Mouse (Mus musculus): ENCODE results near the gene Gm4981. TPM values are rescaled to one million over a fixed set of nuclear protein-coding genes. Genes with fewer than 3 reads are reported as not detected.
"Not testable (repeated sequence)": the region's sequence is repeated elsewhere in the genome, so short reads cannot be mapped to it uniquely, and the experiment has no call there.

The Gm4981 gene
- polyA plus RNA-seq, 1 experiment from 2014 or later = not detected

DNA sequence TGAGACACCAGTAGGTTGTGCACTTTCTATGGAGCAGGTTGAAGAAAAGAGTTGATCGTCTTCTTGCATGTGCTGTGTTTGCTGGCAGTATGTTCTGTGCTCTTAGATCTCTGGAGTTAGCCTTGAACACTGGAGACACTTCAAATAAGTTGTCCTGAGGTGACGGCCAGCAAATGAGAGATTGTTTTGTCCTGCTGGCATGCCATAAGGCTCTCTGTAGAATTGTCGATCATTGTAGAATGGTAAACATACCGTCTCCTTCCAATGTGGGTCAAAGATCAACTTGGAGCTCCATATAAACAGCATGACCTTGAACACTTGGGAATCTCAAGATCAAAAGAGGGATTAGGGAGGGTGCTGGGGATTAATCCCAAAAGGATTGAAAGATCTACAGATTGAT, 10.1 kb downstream of the Gm4981 start:
- not testable (repeated sequence) for H3K27ac ChIP-seq (ENCODE audit: low read length); H3K4me2 ChIP-seq (replicated peaks; ENCODE audit: low read depth, low read length); H3K36me3 ChIP-seq (ENCODE audit: control insufficient read depth, insufficient read depth, low read length); H3K9me3 ChIP-seq (ENCODE audit: control insufficient read depth, low read depth, low read length); H3K4me3 ChIP-seq (ENCODE audit: low read depth, low read length); H3K9ac ChIP-seq (replicated peaks; ENCODE audit: low read depth, low read length); ATAC-seq (ENCODE audit: insufficient number of reproducible peaks, insufficient read depth, low FRiP score, low read depth); H3K4me1 ChIP-seq (ENCODE audit: control insufficient read depth, insufficient read depth, low read length); H3K27me3 ChIP-seq (ENCODE audit: control insufficient read depth, insufficient read depth, low read length)
- 82% methylated on average over 4 of the region's 4 CpGs for WGBS

DNA sequence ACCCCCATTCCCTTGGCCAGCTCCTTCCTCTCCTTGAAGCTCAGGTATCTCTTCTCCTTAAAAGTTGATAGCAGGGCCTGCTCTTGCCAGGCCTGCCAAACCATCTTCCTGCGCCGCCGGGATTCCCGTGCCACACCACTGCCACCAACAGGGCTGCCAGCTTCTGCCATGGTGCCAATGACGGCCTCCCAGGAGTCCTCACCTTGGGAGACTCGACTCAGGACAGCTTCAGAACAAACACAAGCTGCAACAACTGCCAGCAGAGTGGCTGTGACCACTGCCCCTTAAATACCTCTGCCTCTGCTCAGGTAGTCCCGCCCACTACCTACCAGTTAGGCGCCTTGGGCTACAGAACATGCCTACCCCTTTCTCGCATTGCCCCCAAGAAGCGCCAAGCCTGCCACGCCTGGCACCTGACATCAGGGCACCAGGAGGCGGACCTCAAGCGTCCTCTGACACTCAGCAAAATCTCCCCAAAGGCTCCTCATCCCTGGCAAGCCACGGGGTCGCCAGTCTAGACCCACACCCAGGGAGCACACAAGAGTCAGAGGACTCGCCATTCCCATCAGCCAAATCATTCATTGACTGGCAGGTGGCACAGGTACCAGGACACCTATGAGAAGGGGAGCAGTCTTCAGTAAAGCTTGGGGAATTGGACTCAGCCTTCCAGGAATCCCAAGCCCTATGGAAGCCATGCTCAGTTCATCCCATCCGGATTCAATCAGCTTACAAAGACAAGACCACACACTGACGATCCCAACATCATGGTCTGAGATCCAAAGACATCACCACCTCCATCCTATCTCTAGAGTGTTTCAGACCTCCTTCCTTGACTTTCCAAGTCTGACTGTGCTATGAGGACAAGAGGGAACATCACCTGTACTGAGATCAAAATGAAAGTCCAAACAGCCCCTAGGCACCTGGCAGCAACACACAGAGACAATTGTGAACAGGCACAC, 11.4 kb downstream of the Gm4981 start, which contains the start of gene AW822073:
Gene AW822073 (minus strand): TSS at position 104 of the 959 bp plus-strand sequence.
- H3K4me1 ChIP-seq (ENCODE audit: control insufficient read depth, insufficient read depth, low read length); H3K4me2 ChIP-seq (replicated peaks; ENCODE audit: low read depth, low read length); H3K27me3 ChIP-seq (ENCODE audit: control insufficient read depth, insufficient read depth, low read length); H3K4me3 ChIP-seq (ENCODE audit: low read depth, low read length); H3K9ac ChIP-seq (replicated peaks; ENCODE audit: low read depth, low read length); H3K36me3 ChIP-seq (ENCODE audit: control insufficient read depth, insufficient read depth, low read length); H3K27ac ChIP-seq (ENCODE audit: low read length); ATAC-seq (ENCODE audit: insufficient number of reproducible peaks, insufficient read depth, low FRiP score, low read depth); H3K9me3 ChIP-seq (ENCODE audit: control insufficient read depth, low read depth, low read length): not testable (repeated sequence)
- 84% methylated on average over 16 of the region's 18 CpGs for WGBS

DNA sequence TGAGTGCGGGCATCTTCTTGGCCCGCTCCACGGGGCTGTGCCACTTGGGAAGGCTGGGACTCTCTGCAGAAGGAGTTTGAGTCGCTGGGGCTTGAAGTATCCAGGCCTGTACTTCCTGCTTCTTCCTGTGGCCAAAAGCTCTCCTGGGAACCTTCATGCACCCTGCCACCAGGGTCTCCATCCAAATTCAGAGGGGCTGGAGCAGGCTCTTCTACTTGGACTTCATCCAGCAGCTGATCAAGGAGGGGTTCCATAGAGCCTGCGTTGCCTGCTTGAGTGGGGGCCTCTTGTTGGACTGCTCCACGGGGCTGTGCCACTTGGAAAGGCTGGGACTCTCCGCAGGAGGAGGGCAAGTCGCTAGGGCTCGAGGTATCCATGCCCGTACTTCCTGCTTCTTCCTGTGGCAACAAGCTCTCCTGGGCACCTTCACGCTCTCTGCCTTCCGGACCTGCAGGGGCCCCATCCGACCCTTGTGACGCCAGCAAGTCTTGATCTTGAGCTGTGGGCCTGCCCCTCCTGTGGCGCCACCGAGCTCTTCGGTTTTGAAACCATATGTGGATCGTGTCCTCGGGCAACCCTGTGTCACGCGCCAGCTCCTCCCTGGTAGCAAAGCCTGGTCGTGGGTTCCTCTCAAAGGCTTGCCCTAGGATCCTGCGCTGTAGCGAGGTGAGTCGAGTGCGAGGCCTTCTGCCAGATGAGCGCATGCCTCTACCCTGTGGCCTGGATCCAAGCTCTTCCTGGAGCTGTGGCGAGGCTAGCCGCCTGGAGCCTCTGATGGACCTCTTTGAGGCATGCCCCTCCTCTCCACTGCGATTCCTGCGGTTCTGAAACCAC, 12.3 kb downstream of the Gm4981 start:
- H3K27me3 ChIP-seq (ENCODE audit: control insufficient read depth, insufficient read depth, low read length); H3K36me3 ChIP-seq (ENCODE audit: control insufficient read depth, insufficient read depth, low read length); H3K4me3 ChIP-seq (ENCODE audit: low read depth, low read length); H3K27ac ChIP-seq (ENCODE audit: low read length); H3K9me3 ChIP-seq (ENCODE audit: control insufficient read depth, low read depth, low read length); H3K4me2 ChIP-seq (replicated peaks; ENCODE audit: low read depth, low read length); ATAC-seq (ENCODE audit: insufficient number of reproducible peaks, insufficient read depth, low FRiP score, low read depth); H3K9ac ChIP-seq (replicated peaks; ENCODE audit: low read depth, low read length); H3K4me1 ChIP-seq (ENCODE audit: control insufficient read depth, insufficient read depth, low read length): not testable (repeated sequence)
- WGBS = 82% methylated on average over 27 of the region's 31 CpGs

DNA sequence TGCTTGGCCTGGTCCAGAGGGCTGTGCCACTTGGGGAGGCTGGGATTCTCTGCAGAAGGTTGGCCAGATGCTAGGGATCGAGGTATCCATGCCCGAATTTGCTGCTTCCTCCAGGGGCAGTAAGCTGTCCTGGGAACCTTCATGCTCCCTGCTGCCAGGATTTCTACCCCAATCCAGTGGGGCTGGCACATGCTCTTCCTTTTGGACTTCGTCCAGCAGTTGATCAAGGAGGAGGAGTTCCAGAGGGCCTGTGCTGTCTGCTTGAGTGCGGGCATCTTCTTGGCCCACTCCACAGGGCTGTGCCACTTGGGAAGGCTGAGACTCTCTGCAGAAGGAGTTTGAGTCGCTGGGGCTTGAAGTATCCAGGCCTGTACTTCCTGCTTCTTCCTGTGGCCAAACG, 13.3 kb downstream of the Gm4981 start:
- WGBS = 81% methylated on average over 3 of the region's 6 CpGs
- ATAC-seq (ENCODE audit: insufficient number of reproducible peaks, insufficient read depth, low FRiP score, low read depth); H3K9ac ChIP-seq (replicated peaks; ENCODE audit: low read depth, low read length): not testable (repeated sequence)

DNA sequence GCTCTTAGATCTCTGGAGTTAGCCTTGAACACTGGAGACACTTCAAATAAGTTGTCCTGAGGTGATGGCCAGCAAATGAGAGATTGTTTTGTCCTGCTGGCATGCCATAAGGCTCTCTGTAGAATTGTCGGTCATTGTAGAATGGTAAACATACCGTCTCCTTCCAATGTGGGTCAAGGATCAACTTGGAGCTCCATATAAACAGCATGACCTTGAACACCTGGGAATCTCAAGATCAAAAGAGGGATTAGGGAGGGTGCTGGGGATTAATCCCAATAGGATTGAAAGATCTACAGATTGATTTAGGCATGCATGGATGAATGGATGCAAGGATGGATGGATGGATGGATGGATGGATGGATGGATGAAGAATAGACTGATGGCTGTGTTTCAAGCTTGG, 14.9 kb downstream of the Gm4981 start:
- not testable (repeated sequence) for H3K4me2 ChIP-seq (replicated peaks; ENCODE audit: low read depth, low read length); H3K4me1 ChIP-seq (ENCODE audit: control insufficient read depth, insufficient read depth, low read length); H3K27me3 ChIP-seq (ENCODE audit: control insufficient read depth, insufficient read depth, low read length); H3K4me3 ChIP-seq (ENCODE audit: low read depth, low read length); H3K9ac ChIP-seq (replicated peaks; ENCODE audit: low read depth, low read length); H3K9me3 ChIP-seq (ENCODE audit: control insufficient read depth, low read depth, low read length); ATAC-seq (ENCODE audit: insufficient number of reproducible peaks, insufficient read depth, low FRiP score, low read depth); H3K27ac ChIP-seq (ENCODE audit: low read length); H3K36me3 ChIP-seq (ENCODE audit: control insufficient read depth, insufficient read depth, low read length)
- 83% methylated on average over 2 of the region's 2 CpGs for WGBS

More for the DNA sequence above, 13.3 kb downstream of the Gm4981 start:
- H3K9me3 ChIP-seq (ENCODE audit: control insufficient read depth, low read depth, low read length); H3K36me3 ChIP-seq (ENCODE audit: control insufficient read depth, insufficient read depth, low read length); H3K27ac ChIP-seq (ENCODE audit: low read length); H3K4me3 ChIP-seq (ENCODE audit: low read depth, low read length); H3K4me2 ChIP-seq (replicated peaks; ENCODE audit: low read depth, low read length); H3K4me1 ChIP-seq (ENCODE audit: control insufficient read depth, insufficient read depth, low read length); H3K27me3 ChIP-seq (ENCODE audit: control insufficient read depth, insufficient read depth, low read length): not testable (repeated sequence)

DNA sequence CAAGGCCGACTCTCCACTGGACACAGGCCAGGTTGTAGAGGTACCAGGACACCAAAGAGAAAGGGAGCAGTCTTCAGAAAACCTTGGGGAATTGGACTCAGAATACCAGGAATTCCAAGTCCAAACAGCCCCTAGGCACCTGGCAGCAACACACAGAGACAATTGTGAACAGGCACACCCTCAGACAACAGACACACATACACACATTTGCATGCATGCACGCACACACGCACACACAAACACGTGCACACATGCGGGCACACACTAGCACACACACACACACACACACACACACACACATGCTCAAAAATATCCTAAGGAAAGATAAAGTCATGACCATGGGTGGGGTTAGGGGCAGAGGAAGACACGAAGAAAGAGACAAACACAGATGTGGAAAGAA, 15.8 kb downstream of the Gm4981 start:
- H3K27ac ChIP-seq (ENCODE audit: low read length) = no peak overlapping the region
- no peak for ATAC-seq (ENCODE audit: insufficient number of reproducible peaks, insufficient read depth, low FRiP score, low read depth)
- H3K36me3 ChIP-seq (ENCODE audit: control insufficient read depth, insufficient read depth, low read length) = no peaks in the 10 kb centered on the region
- H3K9ac ChIP-seq (replicated peaks; ENCODE audit: low read depth, low read length) = no peak overlapping the region
- H3K9me3 ChIP-seq (ENCODE audit: control insufficient read depth, low read depth, low read length) = peaks cover 4% of the 10 kb centered on the region
- H3K27me3 ChIP-seq (ENCODE audit: control insufficient read depth, insufficient read depth, low read length) = no peaks in the 10 kb centered on the region
- H3K4me3 ChIP-seq (ENCODE audit: low read depth, low read length) = no peak overlapping the region
- no peak overlapping the region for H3K4me2 ChIP-seq (replicated peaks; ENCODE audit: low read depth, low read length)
- WGBS = 80% methylated on average over 6 of the region's 6 CpGs
- no peaks in the 10 kb centered on the region for H3K4me1 ChIP-seq (ENCODE audit: control insufficient read depth, insufficient read depth, low read length)

DNA sequence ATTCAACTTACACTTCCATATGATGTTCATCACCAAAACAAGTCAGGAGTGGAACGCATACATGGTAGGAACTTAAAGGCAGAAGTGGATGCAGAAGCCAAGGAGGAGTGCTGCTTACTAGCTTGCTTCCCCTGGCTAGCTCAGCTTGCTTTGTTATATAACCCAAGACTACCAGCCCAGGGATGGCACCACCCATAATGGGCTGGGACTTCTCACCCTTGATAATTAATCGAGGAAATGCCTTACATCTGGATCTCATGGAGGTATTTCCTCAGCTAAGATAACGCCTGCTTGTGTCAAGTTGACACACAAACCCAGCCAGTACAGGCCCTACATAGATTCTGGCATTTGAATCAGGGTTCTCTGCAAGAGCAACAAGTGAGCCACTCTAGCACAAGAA, 19.1 kb downstream of the Gm4981 start:
- Histone ChIP-seq H3K4me1 (ENCODE audit: control insufficient read depth, insufficient read depth, low read length) (no peaks in the 10 kb centered on the region), H3K27me3 (ENCODE audit: control insufficient read depth, insufficient read depth, low read length) (no peaks in the 10 kb centered on the region), H3K9me3 (ENCODE audit: control insufficient read depth, low read depth, low read length) (peaks cover 4% of the 10 kb centered on the region; the same call in 1 of the 2 replicates), H3K27ac (ENCODE audit: low read length) (no peak overlapping the region), H3K4me2 (replicated peaks; ENCODE audit: low read depth, low read length) (no peak overlapping the region), H3K4me3 (ENCODE audit: low read depth, low read length) (no peak overlapping the region), H3K36me3 (ENCODE audit: control insufficient read depth, insufficient read depth, low read length) (no peaks in the 10 kb centered on the region), H3K9ac (replicated peaks; ENCODE audit: low read depth, low read length) (no peak overlapping the region)
- ATAC-seq (ENCODE audit: insufficient number of reproducible peaks, insufficient read depth, low FRiP score, low read depth) = no peak
- WGBS = 80% methylated on average over 3 of the region's 3 CpGs

DNA sequence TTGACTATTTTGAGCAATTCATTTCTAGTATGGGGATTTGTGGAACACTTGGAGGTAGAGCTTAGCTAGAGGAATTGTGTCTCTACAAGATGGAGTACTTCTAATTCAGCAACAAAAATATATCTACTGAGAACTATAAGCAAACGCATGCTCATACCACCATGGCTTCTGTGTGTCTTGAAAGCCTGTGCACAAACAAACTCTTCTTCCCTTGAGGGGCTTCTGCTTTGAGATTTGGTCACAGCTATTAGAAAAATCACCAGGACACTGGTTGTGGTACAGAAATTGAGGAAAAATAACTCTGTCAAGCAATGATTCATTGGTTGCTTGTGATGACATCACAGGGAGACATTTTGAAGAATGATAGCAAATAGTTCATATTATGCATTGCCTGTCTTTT, 21.1 kb downstream of the Gm4981 start:
- Histone ChIP-seq H3K36me3 (ENCODE audit: control insufficient read depth, insufficient read depth, low read length) (no peaks in the 10 kb centered on the region), H3K4me2 (replicated peaks; ENCODE audit: low read depth, low read length) (no peak overlapping the region), H3K9me3 (ENCODE audit: control insufficient read depth, low read depth, low read length) (peaks cover 4% of the 10 kb centered on the region; the same call in 1 of the 2 replicates), H3K4me3 (ENCODE audit: low read depth, low read length) (no peak overlapping the region), H3K27ac (ENCODE audit: low read length) (no peak overlapping the region), H3K9ac (replicated peaks; ENCODE audit: low read depth, low read length) (no peak overlapping the region), H3K27me3 (ENCODE audit: control insufficient read depth, insufficient read depth, low read length) (no peaks in the 10 kb centered on the region), H3K4me1 (ENCODE audit: control insufficient read depth, insufficient read depth, low read length) (no peaks in the 10 kb centered on the region)
- 82% methylated on average over 1 of the region's 1 CpGs for WGBS
- ATAC-seq (ENCODE audit: insufficient number of reproducible peaks, insufficient read depth, low FRiP score, low read depth) = no peak

Measured in stomach, embryonic 14.5 days (tissue).